Mouse (Mus musculus) ES-Bruce4 (cell line): Measurements from ENCODE around the gene Fbn1.

ENCODE experiments used
- CTCF ChIP-seq: IDR thresholded peaks from one replicate; pipeline ENCODE4 v1.8.1; 2011; ENCODE audit warnings: low read depth, low read length
- POLR2A ChIP-seq: IDR thresholded peaks from one replicate; pipeline ENCODE4 v1.8.1; 2011; ENCODE audit warnings: low read length; ENCODE audit not compliant: insufficient read depth

DNA sequence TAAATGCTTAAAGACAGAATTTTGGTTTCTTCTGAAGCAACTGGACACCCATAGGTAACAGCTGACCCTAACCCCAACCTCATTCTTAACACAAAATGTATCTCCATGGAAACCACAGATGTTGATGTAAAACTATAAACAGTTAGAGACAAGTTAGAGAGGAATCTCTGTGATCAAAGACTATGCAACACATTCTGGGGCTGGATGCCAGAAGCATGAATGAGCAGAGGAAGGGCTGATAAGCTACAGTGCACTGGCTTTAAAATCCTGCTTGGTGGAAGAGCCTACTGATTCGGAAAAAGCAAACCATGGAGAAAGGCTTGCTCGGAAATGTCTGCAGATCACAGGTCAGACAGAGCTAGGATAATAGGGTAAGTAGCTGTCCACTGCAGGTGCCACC, 34.6 kb downstream of the Fbn1 start:
- TF ChIP-seq CTCF (no peak), POLR2A (no peak)
